Mouse (Mus musculus) intestine, embryonic 15.5 days (tissue): Measurements from ENCODE around the gene Tmem106a. TPM values are rescaled to one million over a fixed set of nuclear protein-coding genes. Genes with fewer than 3 reads are reported as not detected.
"Not testable (repeated sequence)": the region's sequence is repeated elsewhere in the genome, so short reads cannot be mapped to it uniquely, and the experiment has no call there.

Source experiments
- ATAC-seq: fragments of 200-750 bp; cut with Nextera tagmentation; 2 replicates; pipeline ENCODE4 v1.8.0; 2017; ENCODE audit warnings: moderate TSS enrichment, moderate library complexity
- H3K27ac ChIP-seq: fragments of 300-500 bp; sonication (generic); 2 replicates; pipeline ENCODE4 v1.5.1; 2015; ENCODE audit warnings: mild to moderate bottlenecking, inconsistent platforms
- H3K27me3 ChIP-seq: fragments of 300-500 bp; sonication (generic); replicated peaks from 2 replicates; pipeline ENCODE4 v1.6.1; 2015; ENCODE audit warnings: inconsistent platforms
- H3K36me3 ChIP-seq: fragments of 300-500 bp; sonication (generic); 2 replicates; pipeline ENCODE4 v1.6.1; 2015; ENCODE audit warnings: inconsistent platforms
- H3K4me1 ChIP-seq: fragments of 300-500 bp; sonication (generic); replicated peaks from 2 replicates; pipeline ENCODE4 v1.6.1; 2015; ENCODE audit warnings: inconsistent platforms
- H3K4me2 ChIP-seq: fragments of 300-500 bp; sonication (generic); replicated peaks from 2 replicates; pipeline ENCODE4 v1.6.1; 2015; ENCODE audit warnings: mild to moderate bottlenecking, inconsistent platforms
- H3K4me3 ChIP-seq: fragments of 300-500 bp; sonication (generic); replicated peaks from 2 replicates; pipeline ENCODE4 v1.5.1; 2015; ENCODE audit warnings: inconsistent platforms
- H3K9ac ChIP-seq: fragments of 300-500 bp; sonication (generic); 2 replicates; pipeline ENCODE4 v1.6.1; 2015; ENCODE audit warnings: inconsistent platforms
- H3K9me3 ChIP-seq: fragments of 300-500 bp; sonication (generic); 2 replicates; pipeline ENCODE4 v1.6.1; 2016; ENCODE audit warnings: inconsistent platforms
- WGBS: fragments of 180-500 bp; shearing (Covaris S2); methylation state at CpG from one replicate; pipeline ENCODE4 v1.1.7; 2015; 5-methylcytosine and 5-hydroxymethylcytosine counted together
- polyA plus RNA-seq: library from polyadenylated mRNA; unstranded; fragments of >200 nt; fragmentation: Nextera tagmentation; extraction: Ambion mirVana; gene quantifications from 2 replicates; pipeline ENCODE4 v1.2.1, GENCODE M21; 2015

The Tmem106a gene
- polyA plus RNA-seq, 1 experiment from 2014 or later: 21.6 TPM

DNA sequence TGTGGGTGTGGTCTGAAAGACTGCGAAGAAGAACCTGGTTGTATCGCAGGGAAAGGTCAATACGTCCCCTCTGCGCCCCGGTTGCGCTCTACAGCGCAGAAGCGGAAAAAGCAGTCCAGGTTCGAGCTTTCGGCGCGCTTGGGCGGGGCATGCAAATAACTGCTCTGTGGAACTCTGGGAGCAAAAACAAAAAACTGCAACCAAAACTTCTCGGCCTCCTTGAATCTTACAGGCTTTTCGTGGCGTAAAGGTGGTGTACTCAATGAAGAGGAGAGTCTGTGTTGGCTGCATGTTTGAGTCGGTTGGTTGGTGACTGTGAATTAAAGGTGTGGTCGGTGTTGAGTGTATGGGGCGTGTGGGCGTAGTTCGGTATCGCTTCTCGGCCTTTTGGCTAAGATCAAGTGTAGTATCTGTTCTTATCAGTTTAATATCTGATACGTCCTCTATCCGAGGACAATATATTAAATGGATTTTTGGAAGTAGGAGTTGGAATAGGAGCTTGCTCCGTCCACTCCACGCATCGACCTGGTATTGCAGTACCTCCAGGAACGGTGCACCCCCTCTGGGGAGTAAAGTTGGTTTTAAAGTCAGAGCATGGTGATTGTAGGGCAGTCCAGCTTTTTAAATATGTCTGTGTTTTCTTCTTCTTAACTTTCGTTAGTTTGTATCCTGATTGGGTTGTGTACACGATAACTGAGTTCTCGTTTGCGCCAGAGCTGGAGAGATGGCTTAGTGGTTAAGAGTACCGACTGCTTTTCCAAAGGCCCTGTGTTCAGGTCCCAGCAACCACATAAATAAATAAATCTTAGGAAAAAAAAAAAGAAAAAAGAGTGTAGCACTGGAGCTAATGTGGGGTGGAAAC lies 45.2 kb downstream of the Tmem106a start, which contains the start of gene Rdm1:
Rdm1 (plus strand) TSS at position 201 of the 862 bp plus-strand sequence.
- Histone ChIP-seq H3K27me3 (no peaks in the 10 kb centered on the region), H3K4me3 (peak within 1 kb of the TSS; percentile 50), H3K36me3 (no peaks in the 10 kb centered on the region), H3K9ac (peak within 1 kb of the TSS; percentile 65), H3K27ac (peak within 1 kb of the TSS; percentile 99), H3K9me3 (no peaks in the 10 kb centered on the region), H3K4me2 (peak within 1 kb of the TSS; percentile 84), H3K4me1 (no peaks in the 10 kb centered on the region)
- peak; percentile 94 for ATAC-seq
- WGBS: under 1% methylated on average over 34 of the region's 34 CpGs

DNA sequence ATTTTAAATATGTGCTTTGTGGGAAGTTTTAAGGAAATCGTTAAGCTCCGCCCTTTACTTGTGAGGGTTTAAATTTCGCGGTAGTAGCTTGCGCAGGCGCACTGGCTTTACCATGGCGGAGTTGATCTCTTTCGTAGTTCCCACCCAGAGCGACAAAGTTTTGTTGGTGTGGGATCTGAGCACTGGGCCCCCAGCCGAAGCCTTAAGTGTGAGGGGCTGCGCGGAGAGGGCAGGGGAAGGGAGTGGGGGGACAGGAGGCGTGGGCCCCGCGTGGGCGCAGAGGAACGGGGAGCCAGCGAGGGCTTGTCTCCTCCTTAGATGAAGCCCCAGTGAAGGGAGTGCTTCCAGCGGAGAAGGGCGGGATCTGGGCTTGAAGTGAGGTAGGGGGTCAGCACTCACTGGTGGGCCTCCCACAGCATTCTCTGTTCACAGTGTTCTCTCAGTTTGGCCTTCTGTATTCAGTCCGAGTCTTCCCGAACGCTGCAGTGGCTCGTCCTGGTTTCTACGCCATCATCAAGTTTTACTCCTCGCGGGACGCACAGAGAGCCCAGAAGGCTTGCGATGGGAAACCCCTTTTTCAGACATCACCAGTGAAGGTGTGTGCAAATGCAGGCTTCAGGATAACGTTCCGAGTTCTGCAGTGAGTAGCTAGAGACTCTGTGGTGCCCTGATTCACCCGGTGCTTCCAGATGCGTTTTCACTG lies 46.0 kb downstream of the Tmem106a start:
- peak overlapping the region; percentile 65 for H3K9ac ChIP-seq
- H3K4me1 ChIP-seq: no peaks in the 10 kb centered on the region
- H3K4me2 ChIP-seq: peak overlapping the region; percentile 84
- ATAC-seq: peak; percentile 50
- no peaks in the 10 kb centered on the region for H3K9me3 ChIP-seq
- peak overlapping the region; percentile 99 for H3K27ac ChIP-seq
- H3K4me3 ChIP-seq: peak overlapping the region; percentile 50
- H3K36me3 ChIP-seq: no peaks in the 10 kb centered on the region
- WGBS: under 1% methylated on average over 33 of the region's 33 CpGs
- H3K27me3 ChIP-seq: no peaks in the 10 kb centered on the region

DNA sequence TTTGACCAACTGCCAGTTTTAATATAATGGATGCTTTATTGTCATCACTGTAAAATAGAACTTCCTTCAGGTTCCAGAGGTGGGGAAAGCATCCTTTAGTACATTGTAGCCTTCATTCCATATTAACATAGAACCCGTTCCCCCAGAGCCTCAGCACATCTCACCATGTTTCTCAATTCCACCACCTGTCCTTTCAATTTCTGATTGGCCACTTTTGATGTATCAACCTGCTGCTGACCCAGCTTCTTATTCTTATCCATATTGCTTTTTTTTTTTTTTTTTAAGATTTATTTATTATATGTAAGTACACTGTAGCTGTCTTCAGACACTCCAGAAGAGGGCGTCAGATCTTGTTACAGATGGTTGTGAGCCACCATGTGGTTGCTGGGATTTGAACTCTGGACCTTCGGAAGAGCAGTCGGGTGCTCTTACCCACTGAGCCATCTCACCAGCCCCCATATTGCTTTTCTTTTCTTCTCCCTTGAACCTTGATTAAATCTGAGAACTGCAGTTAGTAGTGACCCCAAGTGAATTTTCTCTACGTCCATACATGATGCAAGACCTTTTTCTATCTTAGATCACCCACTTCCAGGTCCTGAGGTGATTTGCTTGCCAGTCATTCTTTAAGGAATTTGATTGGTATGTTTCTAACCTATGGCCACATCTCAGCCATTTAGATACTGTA lies 46.8 kb downstream of the Tmem106a start:
- not testable (repeated sequence) for ATAC-seq, H3K9ac ChIP-seq

DNA sequence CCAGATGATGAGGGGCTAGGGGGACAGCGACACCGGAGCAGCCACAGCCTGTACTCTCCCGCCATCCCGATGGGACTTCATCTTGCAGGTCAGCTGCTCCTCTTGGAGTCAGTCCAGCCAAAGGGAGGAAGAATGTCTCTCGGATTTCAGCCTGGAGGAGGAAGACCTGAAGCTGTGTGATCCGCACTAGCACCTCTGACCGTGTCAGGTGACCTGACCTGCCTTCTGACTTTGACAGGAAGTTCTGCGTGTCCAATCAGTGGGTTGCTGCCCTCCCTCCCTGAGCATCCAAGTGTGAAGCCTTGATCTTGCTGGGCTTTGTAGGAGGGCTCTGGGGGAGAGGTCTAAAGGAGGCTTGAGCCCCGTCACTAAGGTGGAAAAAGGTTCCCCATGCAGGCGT lies 53.6 kb downstream of the Tmem106a start:
- Histone ChIP-seq H3K4me3 (no peak overlapping the region), H3K27me3 (no peaks in the 10 kb centered on the region), H3K9me3 (no peaks in the 10 kb centered on the region), H3K9ac (no peak overlapping the region), H3K36me3 (no peaks in the 10 kb centered on the region), H3K4me2 (no peak overlapping the region), H3K4me1 (no peaks in the 10 kb centered on the region), H3K27ac (no peak overlapping the region)
- ATAC-seq: no peak
- WGBS: 81% methylated on average over 10 of the region's 10 CpGs

More for the DNA sequence above, 46.8 kb downstream of the Tmem106a start:
- not testable (repeated sequence) for H3K9me3 ChIP-seq, H3K27ac ChIP-seq, H3K4me1 ChIP-seq, H3K27me3 ChIP-seq, H3K36me3 ChIP-seq
- Histone ChIP-seq H3K4me3 (peak overlapping the region; percentile 50; the same call in 1 of the 2 replicates), H3K4me2 (peak overlapping the region; percentile 84)
- 71% methylated on average over 5 of the region's 5 CpGs for WGBS

DNA sequence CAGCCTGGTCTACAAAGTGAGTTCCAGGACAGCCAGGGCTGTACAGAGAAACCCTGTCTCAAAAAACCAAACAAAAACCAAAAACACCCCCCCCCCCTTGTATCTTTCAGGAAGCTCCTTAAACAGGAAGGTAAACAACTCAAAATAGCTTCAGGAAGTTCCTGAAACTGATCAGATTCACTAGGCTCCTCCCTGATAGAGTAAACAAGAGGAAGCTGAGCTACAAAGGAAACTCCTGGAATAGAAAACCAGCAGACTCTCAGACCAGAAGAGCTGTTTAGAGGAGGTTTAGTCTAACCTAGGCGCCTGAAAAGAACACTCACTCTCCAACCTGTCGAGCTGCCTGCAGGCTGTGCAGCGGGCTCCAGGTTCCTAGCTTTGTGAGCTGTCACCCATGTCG lies 57.7 kb downstream of the Tmem106a start:
- Histone ChIP-seq H3K4me2 (no peak overlapping the region), H3K9me3 (no peaks in the 10 kb centered on the region), H3K9ac (no peak overlapping the region), H3K27ac (no peak overlapping the region), H3K36me3 (no peaks in the 10 kb centered on the region), H3K27me3 (no peaks in the 10 kb centered on the region), H3K4me1 (no peaks in the 10 kb centered on the region), H3K4me3 (no peak overlapping the region)
- 92% methylated on average over 4 of the region's 4 CpGs for WGBS
- no peak for ATAC-seq

DNA sequence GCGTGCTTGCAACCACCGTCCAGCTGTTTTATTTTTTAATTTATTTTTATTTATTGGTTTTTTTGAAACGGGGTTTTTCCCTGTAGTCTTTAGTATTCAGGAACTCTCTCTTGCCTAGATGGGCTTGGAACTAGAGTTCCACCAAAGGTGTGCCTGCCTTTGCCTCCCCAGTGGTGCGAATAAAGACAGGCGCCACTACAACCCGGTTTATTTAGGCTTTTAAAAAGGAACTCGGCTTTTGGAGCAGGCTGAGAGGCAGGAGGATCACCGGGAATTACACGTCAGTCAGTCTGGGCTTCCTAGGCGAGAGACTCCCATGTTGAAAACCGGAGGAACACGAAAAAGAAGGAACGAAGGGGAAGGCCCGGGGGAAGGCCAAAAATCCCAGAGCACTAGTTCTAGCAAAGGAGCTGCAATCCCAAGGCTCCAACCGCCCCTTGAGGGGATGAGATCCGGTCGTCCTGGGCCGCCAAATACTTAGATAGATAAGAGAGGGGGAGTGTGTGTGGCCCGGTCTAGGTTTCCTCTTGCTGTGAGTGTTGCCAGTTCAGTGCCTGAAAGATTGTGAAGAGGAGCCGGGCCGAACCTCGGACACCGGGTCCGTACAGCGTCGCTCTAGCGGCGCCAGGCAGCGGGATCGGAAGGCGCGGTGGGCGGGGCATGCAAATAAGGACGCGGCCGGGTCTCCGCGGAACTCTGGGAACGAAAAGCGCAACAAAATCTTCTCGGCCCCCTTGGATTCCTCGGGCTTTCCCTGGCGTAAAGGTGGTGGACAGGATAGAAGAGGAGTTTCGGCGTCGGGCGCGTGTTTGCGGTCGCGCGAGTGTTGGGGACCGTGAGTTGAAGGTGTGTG lies 59.0 kb downstream of the Tmem106a start:
- 5% methylated on average over 53 of the region's 53 CpGs for WGBS
- H3K9ac ChIP-seq: peak overlapping the region; percentile 44; the same call in 1 of the 2 replicates
- H3K4me3 ChIP-seq: peak overlapping the region; percentile 30
- H3K4me2 ChIP-seq: peak overlapping the region; percentile 58
- H3K27ac ChIP-seq: peak overlapping the region; percentile 71
- not testable (repeated sequence) for H3K36me3 ChIP-seq, H3K27me3 ChIP-seq, H3K4me1 ChIP-seq, H3K9me3 ChIP-seq
- peak; percentile 76 for ATAC-seq

Other genes starting within 250 kb of the Tmem106a start
- gene G6pc, start 214.7 kb upstream of the Tmem106a start, polyA plus RNA-seq: 0.30 and 0.39 TPM in 2 replicates
- gene Aarsd1, start 164.6 kb upstream of the Tmem106a start, polyA plus RNA-seq: 60.1 and 63.3 TPM in 2 replicates
- gene Gm27029, start 157.4 kb upstream of the Tmem106a start, polyA plus RNA-seq: 7.3 and 10.6 TPM in 2 replicates
- 16.9 and 17.3 TPM in 2 replicates for gene Rundc1, start 157.2 kb upstream of the Tmem106a start, polyA plus RNA-seq
- 11.7 TPM in 2 replicates for gene Ptges3l, start 156.9 kb upstream of the Tmem106a start, polyA plus RNA-seq
- 322 and 353 TPM in 2 replicates for gene Rpl27, start 139.9 kb upstream of the Tmem106a start, polyA plus RNA-seq
- gene Ifi35, start 133.8 kb upstream of the Tmem106a start, polyA plus RNA-seq: 23.9 and 24.5 TPM in 2 replicates
- 23.7 and 24.5 TPM in 2 replicates for gene Rnd2, start 117.2 kb upstream of the Tmem106a start, polyA plus RNA-seq
- 69.7 and 70.0 TPM in 2 replicates for gene Vat1, start 116.0 kb upstream of the Tmem106a start, polyA plus RNA-seq
- gene Brca1, start 30.3 kb upstream of the Tmem106a start, polyA plus RNA-seq: 8.4 and 10.2 TPM in 2 replicates
- gene Nbr1, start 30.1 kb upstream of the Tmem106a start, polyA plus RNA-seq: 57.0 and 61.2 TPM in 2 replicates
- not detected in 2 replicates for gene Gm11634, start 17.0 kb downstream of the Tmem106a start, polyA plus RNA-seq
- 34.5 and 35.8 TPM in 2 replicates for gene Rdm1, start 45.0 kb downstream of the Tmem106a start, polyA plus RNA-seq
- gene Arl4d, start 83.3 kb downstream of the Tmem106a start, polyA plus RNA-seq: 7.6 and 7.8 TPM in 2 replicates
- gene Dhx8, start 150.7 kb downstream of the Tmem106a start, polyA plus RNA-seq: 22.5 and 26.9 TPM in 2 replicates
- 4.1 and 5.4 TPM in 2 replicates for gene Etv4, start 203.1 kb downstream of the Tmem106a start, polyA plus RNA-seq